Mouse (Mus musculus): ENCODE results near the gene Lypd6b.

GRCm38 (mm10) chr2:49771172-49771571, 16.3 kb upstream of the Lypd6b start:
- no peak for TF ChIP-seq CTCF (IDR thresholded peaks at IDR 0.05; ENCODE audit: extremely low read depth, insufficient read depth, low read length)
- no peak for TF ChIP-seq POLR2A (IDR thresholded peaks at IDR 0.05; ENCODE audit: extremely low read depth, insufficient read depth, low read length)

All from cortical plate, adult 2 months (tissue).